Mouse (Mus musculus) hindbrain, embryonic 16.5 days (tissue): ENCODE measurements around the gene Polr2m. TPM values are rescaled to one million over a fixed set of nuclear protein-coding genes. Genes with fewer than 3 reads are reported as not detected.
"Not testable (repeated sequence)": the region's sequence is repeated elsewhere in the genome, so short reads cannot be mapped to it uniquely, and the experiment has no call there.

Source experiments
- ATAC-seq: fragments of 200-750 bp; cut with Nextera tagmentation; 2 replicates; pipeline ENCODE4 v1.8.0; 2017; ENCODE audit warnings: moderate TSS enrichment, moderate library complexity
- H3K27ac ChIP-seq: fragments of 300-500 bp; sonication (generic); 2 replicates; pipeline ENCODE4 v1.5.1; 2014; ENCODE audit warnings: low read depth, mild to moderate bottlenecking, control low read depth, low read length, moderate library complexity
- H3K27me3 ChIP-seq: fragments of 300-500 bp; sonication (generic); replicated peaks from 2 replicates; pipeline ENCODE4 v1.6.1; 2014; ENCODE audit warnings: low read length; ENCODE audit not compliant: control insufficient read depth, insufficient read depth
- H3K36me3 ChIP-seq: fragments of 300-500 bp; sonication (generic); 2 replicates; pipeline ENCODE4 v1.6.1; 2014; ENCODE audit warnings: mild to moderate bottlenecking, low read length, moderate library complexity, mixed read lengths; ENCODE audit not compliant: control insufficient read depth, insufficient read depth
- H3K4me1 ChIP-seq: fragments of 300-500 bp; sonication (generic); 2 replicates; pipeline ENCODE4 v1.6.1; 2014; ENCODE audit warnings: low read depth, low read length; ENCODE audit not compliant: control insufficient read depth, insufficient read depth
- H3K4me2 ChIP-seq: fragments of 300-500 bp; sonication (generic); 2 replicates; pipeline ENCODE4 v1.6.1; 2014; ENCODE audit warnings: mild to moderate bottlenecking, low read length, control low read depth, moderate library complexity
- H3K4me3 ChIP-seq: fragments of 300-500 bp; sonication (generic); 2 replicates; pipeline ENCODE4 v1.5.1; 2014; ENCODE audit warnings: mild to moderate bottlenecking, low read length, control low read depth, moderate library complexity
- H3K9ac ChIP-seq: fragments of 300-500 bp; sonication (generic); 2 replicates; pipeline ENCODE4 v1.6.1; 2014; ENCODE audit warnings: low read depth, mild to moderate bottlenecking, control low read depth, low read length, moderate library complexity
- H3K9me3 ChIP-seq: fragments of 300-500 bp; sonication (generic); 2 replicates; pipeline ENCODE4 v1.6.1; 2014; ENCODE audit warnings: mild to moderate bottlenecking, low read length, moderate library complexity; ENCODE audit not compliant: control insufficient read depth
- WGBS: fragments of 180-500 bp; shearing (Covaris S2); extraction: QIAGEN DNeasy Blood & Tissue Kit; methylation state at CpG from one replicate; pipeline ENCODE4 v1.1.7; 2014; 5-methylcytosine and 5-hydroxymethylcytosine counted together
- polyA plus RNA-seq: library from polyadenylated mRNA; unstranded; fragments of >200 nt; fragmentation: Nextera tagmentation; extraction: Ambion mirVana; gene quantifications from 2 replicates; pipeline ENCODE4 v1.2.1, GENCODE M21; 2015

The Polr2m gene
- polyA plus RNA-seq, 1 experiment from 2014 or later: 332 TPM

DNA sequence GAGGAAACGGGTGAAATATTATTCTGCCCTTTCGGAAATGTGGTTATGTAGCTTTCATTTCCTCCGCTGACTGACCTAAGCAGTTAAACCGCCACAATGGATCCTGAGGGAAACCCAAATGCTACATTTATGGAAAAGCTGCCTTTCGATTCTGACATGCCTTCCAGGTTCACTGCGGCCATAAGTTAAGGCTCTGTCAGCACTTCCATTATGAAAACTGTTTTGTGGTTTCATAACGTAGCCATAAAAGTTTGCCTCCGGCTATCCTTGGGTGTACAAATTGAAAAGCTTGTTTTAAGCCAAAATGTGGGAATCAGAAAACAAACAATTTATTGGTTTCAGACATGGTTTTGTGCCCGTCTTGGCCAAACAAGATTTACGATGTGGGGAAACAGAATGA is 27.2 kb upstream of the Polr2m start:
- Histone ChIP-seq H3K27me3 (no peaks in the 10 kb centered on the region), H3K4me3 (no peak overlapping the region), H3K4me1 (no peaks in the 10 kb centered on the region), H3K9me3 (no peaks in the 10 kb centered on the region), H3K27ac (no peak overlapping the region), H3K36me3 (no peaks in the 10 kb centered on the region), H3K9ac (no peak overlapping the region), H3K4me2 (no peak overlapping the region)
- 80% methylated on average over 10 of the region's 10 CpGs for WGBS
- no peak for ATAC-seq

- ATAC-seq: no peak
- Histone ChIP-seq H3K27ac (no peak overlapping the region), H3K36me3 (no peaks in the 10 kb centered on the region), H3K4me2 (no peak overlapping the region), H3K4me1 (no peaks in the 10 kb centered on the region), H3K27me3 (no peaks in the 10 kb centered on the region), H3K9ac (no peak overlapping the region), H3K9me3 (no peaks in the 10 kb centered on the region), H3K4me3 (no peak overlapping the region)
- 69% methylated on average over 10 of the region's 10 CpGs for WGBS
Observed at GRCm38 (mm10) chr9:71498391-71499182, 12.9 kb upstream of the Polr2m start.

DNA sequence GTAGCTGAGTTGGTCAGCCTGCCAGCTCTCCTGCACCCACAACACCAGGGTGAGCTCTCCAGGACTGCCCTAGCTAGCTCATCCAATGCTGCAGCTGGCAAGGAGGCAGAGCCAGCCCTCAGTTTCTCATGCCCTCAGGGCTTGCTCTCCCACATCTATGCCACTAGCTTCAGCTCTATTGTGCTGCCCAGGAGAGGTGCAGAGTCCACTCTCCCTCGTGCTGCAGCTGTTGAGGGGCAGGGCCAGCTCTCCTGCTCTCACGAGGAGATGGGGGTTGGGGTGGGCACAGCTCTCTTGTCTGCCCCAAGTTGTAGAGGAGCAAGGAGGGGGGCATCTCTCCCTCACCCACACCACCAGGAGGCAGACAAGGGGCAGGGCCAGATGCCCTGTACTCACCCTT is 10.9 kb upstream of the Polr2m start:
- 43% methylated on average over 2 of the region's 2 CpGs for WGBS
- Histone ChIP-seq H3K4me3 (no peak overlapping the region), H3K9ac (no peak overlapping the region), H3K36me3 (no peaks in the 10 kb centered on the region), H3K27me3 (no peaks in the 10 kb centered on the region), H3K4me2 (no peak overlapping the region), H3K9me3 (no peaks in the 10 kb centered on the region), H3K4me1 (no peaks in the 10 kb centered on the region), H3K27ac (no peak overlapping the region)
- no peak for ATAC-seq

GRCm38 (mm10) chr9:71493771-71494170 is 8.0 kb upstream of the Polr2m start:
- Histone ChIP-seq H3K36me3 (no peaks in the 10 kb centered on the region), H3K4me2 (no peak overlapping the region), H3K27ac (no peak overlapping the region), H3K4me1 (no peaks in the 10 kb centered on the region), H3K9ac (no peak overlapping the region), H3K9me3 (no peaks in the 10 kb centered on the region), H3K27me3 (no peaks in the 10 kb centered on the region), H3K4me3 (no peak overlapping the region)
- ATAC-seq: no peak
- 57% methylated on average over 5 of the region's 5 CpGs for WGBS

- ATAC-seq: no peak
- no peaks in the 10 kb centered on the region for H3K9me3 ChIP-seq
- 84% methylated on average over 15 of the region's 15 CpGs for WGBS
Observed at GRCm38 (mm10) chr9:71492296-71493025, 6.7 kb upstream of the Polr2m start.

GRCm38 (mm10) chr9:71490076-71490475 is 4.3 kb upstream of the Polr2m start:
- no peak for ATAC-seq
- WGBS: 52% methylated on average over 3 of the region's 3 CpGs

More at GRCm38 (mm10) chr9:71492296-71493025, 6.7 kb upstream of the Polr2m start:
- Histone ChIP-seq H3K4me2 (no peak overlapping the region), H3K9ac (no peak overlapping the region), H3K36me3 (no peaks in the 10 kb centered on the region), H3K4me1 (no peaks in the 10 kb centered on the region), H3K4me3 (no peak overlapping the region), H3K27me3 (no peaks in the 10 kb centered on the region), H3K27ac (no peak overlapping the region)

DNA sequence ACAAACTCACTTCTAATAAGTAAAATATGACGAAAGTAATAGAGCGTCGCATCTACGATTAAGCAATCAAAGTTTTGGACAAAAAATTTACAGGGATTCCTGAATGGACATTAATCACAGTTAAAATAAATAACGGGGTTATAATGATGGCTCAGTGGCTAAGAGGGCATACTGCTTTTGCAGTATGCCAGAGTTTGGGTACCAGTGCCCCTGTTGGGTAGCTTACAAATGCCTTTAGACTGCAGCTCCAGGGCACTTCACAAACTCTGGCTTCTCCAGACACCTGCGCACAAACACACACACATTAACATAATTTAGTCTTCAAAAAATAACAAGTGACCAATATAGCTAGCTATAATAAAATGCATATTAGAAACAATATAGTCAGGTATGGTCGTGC is 392 bp upstream of the Polr2m start:
- no peaks in the 10 kb centered on the region for H3K9me3 ChIP-seq
- H3K4me2 ChIP-seq: peak overlapping the region; percentile 80
- peak overlapping the region; percentile 97 for H3K4me3 ChIP-seq
- peaks cover 21% of the 10 kb centered on the region for H3K36me3 ChIP-seq
- no peak overlapping the region for H3K27ac ChIP-seq
- 44% methylated on average over 7 of the region's 7 CpGs for WGBS
- H3K4me1 ChIP-seq: peaks cover 10% of the 10 kb centered on the region
- peak; percentile 53 for ATAC-seq
- H3K9ac ChIP-seq: no peak overlapping the region; the same call in 1 of the 2 replicates
- no peaks in the 10 kb centered on the region for H3K27me3 ChIP-seq

More at GRCm38 (mm10) chr9:71490076-71490475, 4.3 kb upstream of the Polr2m start:
- H3K27ac ChIP-seq: no peak overlapping the region
- no peaks in the 10 kb centered on the region for H3K27me3 ChIP-seq
- no peak overlapping the region for H3K4me3 ChIP-seq
- H3K36me3 ChIP-seq: no peaks in the 10 kb centered on the region
- no peak overlapping the region for H3K4me2 ChIP-seq
- H3K9ac ChIP-seq: no peak overlapping the region
- H3K9me3 ChIP-seq: no peaks in the 10 kb centered on the region
- H3K4me1 ChIP-seq: no peaks in the 10 kb centered on the region

DNA sequence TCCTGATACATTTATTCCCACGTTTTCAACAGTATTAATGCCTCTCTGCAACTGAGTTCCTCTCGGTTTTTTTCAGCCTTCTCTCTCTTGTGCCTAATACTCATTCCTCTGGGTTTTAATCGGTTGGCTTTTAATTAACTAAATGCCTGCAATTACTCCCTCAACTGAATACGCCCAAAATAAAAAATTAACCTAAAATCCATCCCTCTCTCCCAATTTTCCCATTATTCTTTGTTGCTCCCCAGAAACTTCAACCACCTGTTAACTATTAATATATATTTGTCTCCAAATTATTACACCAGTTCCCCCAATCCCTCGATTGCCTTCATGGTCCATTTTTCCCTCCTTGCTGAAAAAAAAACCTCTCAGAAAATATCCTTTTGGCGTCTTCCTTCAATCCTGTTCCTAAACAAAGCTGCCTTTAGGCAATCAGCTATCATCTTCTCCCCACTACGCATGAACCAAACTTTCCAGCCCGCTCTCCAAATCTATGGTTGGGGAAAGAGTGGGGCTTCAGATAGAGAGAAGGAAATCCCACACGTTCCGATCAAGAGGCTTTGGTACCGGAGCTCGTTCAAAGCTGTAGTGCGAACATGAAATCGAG is 762 bp downstream of the Polr2m start:
- Histone ChIP-seq H3K9ac (peak overlapping the region; percentile 99), H3K27me3 (no peaks in the 10 kb centered on the region), H3K27ac (peak overlapping the region; percentile 94), H3K9me3 (no peaks in the 10 kb centered on the region), H3K4me1 (peaks cover 10% of the 10 kb centered on the region), H3K36me3 (peaks cover 32% of the 10 kb centered on the region), H3K4me2 (peak overlapping the region; percentile 80), H3K4me3 (peak overlapping the region; percentile 97)
- 1% methylated on average over 14 of the region's 14 CpGs for WGBS
- no peak for ATAC-seq

- not testable (repeated sequence) for H3K9ac ChIP-seq, ATAC-seq, H3K9me3 ChIP-seq, H3K27me3 ChIP-seq, H3K27ac ChIP-seq, H3K4me3 ChIP-seq
- WGBS: 87% methylated on average over 7 of the region's 7 CpGs
- Histone ChIP-seq H3K36me3 (peaks cover 41% of the 10 kb centered on the region), H3K4me2 (peak overlapping the region; percentile 80; the same call in 1 of the 2 replicates), H3K4me1 (peaks cover 10% of the 10 kb centered on the region)
Observed at GRCm38 (mm10) chr9:71483872-71484271, 1.9 kb downstream of the Polr2m start.
